Mouse (Mus musculus): ENCODE data around the gene Mettl25.

The Mettl25 gene

DNA sequence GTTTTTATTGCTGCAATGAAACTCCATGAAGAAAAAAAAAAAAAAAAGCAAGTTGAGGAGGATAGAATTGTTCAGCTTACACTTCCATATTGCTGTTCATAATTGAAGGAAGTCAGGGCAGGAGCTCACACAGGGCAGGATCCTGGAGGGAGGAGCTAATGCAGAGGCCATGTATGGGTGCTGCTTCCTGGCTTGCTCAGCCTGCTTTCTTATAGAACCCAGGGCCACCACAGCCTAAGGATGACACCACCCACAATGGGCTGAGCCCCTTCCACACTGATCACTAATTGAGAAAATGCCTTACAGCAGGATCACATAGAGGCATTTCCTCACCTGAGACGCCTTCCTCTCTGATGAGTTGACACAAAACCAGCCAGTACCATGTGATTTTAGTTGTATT, 95.2 kb downstream of the Mettl25 start:
- DNase-seq: no peak

DNA sequence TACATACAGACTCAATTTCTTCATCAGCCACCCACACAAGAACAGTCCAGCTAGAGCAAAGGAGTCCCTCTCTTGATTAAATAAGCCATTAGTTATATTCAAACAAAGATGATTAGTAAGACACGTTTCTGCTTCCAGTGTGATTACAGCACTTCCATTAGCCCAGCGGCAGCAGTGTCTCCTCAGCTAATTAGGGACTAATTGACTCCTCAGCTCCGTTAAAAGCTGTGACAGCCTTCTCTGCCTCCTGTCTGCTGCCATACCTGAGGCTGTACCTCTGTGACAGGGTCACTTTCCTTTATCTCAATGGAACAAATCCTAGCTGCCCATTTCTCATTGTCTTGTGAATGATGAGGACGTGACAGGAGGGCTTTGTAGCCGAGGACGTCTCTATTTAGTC, 99.4 kb downstream of the Mettl25 start:
- DNase-seq: no peak

DNA sequence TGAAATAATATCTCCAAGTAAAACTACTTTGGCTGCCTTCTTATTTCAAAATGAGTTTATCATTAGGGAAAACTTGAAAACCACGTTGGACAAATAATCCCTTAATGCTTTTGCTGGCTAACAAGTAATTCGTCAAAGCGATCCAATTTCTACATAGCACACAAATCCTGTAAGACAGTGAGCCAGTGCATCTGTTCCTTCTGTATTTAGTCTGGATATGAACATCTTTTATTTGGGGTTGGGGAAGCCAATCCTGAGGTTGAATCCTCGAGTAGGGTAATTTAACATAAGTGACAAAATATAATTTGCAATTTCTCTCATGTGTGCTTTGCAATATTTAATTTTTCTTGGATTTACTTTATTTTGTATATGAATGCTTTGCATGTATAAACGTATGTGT, 102.2 kb downstream of the Mettl25 start:
- no peak for DNase-seq

DNA sequence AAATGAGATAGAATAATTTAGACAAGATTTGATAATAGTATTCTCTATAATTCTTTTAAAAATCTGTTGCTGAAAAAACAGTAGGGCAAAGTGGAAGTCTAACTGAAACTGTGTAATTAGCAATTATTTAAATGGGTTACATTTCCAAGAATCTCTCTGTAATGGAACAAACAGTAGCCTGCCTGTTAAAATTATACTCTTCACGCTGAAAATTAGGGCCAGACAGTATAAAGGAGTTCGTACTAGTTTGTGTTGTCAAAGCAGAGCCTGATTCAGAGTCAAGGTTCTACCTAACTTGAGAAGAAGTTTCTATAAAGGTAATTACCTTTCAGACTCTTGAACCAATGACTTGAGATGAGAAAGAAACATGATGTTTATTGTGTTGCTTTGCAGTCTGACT, 113.4 kb downstream of the Mettl25 start:
- no peak for DNase-seq

DNA sequence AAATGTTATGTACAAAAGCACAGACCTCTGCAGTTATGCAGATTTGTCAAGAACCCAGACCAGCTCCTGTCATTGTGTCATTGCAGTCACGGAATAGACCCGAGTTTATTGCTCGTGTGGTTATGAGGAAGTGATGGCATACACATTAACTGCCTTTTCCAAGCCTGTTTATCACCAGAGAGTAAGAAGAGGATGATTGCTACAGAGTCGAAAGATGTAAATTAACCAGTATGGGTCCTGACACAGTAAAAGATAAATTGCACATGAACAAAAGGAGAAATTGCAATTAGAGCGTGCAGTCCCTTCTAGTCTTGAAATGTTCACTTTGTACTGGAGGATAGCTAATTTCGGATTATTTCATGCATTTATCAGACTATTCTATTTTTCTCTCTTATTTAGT, 113.8 kb downstream of the Mettl25 start:
- DNase-seq: no peak

DNA sequence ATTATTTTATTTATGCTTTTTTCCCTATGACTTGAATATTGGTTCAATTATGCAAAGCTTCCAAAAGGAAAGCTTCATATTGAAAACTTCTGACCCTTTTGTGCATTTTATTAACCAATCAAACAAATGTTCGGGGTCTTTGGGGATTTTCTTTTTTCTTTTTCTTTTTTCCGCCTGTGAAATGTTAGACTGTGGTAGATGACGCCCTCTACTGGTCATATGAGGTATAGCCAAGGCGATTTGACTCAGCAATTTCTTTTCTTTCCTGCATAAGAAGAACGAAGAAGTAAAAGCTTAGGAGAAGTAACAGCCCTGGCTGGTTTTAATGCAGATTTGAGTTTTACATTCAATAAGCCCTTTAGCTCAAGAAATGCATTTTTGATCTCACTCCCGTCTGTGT, 126.3 kb downstream of the Mettl25 start:
- peak; percentile 74 for DNase-seq

DNA sequence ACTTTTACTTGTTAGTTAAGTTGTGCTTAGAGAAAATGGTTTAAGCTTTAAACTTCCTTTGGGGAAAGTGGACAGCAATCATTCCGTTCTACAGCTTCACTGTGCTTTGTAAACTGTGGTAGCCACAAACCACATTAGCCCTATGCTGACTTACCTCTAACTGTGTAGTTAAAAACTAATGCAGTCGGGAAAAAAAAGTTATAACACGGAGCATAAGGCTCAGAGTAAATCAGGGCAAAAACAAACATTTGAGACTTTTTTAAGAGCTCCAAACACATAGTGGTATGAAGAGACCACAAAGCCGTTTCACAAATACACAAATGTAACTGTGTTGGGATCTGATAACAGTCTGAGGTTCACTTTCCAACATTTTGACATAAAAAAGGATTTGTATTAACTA, 126.8 kb downstream of the Mettl25 start:
- no peak for DNase-seq

DNA sequence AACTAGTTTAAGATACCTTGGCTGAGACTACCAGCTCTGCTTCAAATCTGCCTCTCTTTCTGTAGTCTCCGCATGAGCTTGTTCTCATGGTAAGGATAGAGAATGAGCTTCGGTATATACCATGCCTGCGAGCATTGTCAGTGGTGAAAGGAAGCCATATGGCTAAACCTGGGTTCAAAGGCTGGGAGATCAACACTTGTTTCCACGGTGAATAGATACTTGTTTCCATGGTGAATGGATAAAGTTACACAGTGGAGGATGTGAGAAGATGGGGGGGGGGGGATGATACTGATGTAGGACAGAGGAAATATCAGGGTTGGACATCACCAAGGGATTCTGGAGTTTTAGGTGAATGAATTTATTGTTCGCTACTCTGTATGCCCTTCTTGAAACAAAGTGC, 128.0 kb downstream of the Mettl25 start:
- peak; percentile 26 for DNase-seq

Measured in retina, postnatal 1 day (tissue).